Mouse (Mus musculus) CD4-positive, CD25-positive, alpha-beta regulatory T cell (primary cell): Measurements from ENCODE around the gene Ocrl. TPM values are rescaled to one million over a fixed set of nuclear protein-coding genes. Genes with fewer than 3 reads are reported as not detected.

Experiments used
- polyA plus RNA-seq: library from polyadenylated mRNA; unstranded; fragments of 100-300 nt; shearing (Covaris generic); gene quantifications from one replicate; pipeline ENCODE4 v1.2.1, GENCODE M21; 2017

Gene Ocrl
- polyA plus RNA-seq, result 9.4 TPM

DNA sequence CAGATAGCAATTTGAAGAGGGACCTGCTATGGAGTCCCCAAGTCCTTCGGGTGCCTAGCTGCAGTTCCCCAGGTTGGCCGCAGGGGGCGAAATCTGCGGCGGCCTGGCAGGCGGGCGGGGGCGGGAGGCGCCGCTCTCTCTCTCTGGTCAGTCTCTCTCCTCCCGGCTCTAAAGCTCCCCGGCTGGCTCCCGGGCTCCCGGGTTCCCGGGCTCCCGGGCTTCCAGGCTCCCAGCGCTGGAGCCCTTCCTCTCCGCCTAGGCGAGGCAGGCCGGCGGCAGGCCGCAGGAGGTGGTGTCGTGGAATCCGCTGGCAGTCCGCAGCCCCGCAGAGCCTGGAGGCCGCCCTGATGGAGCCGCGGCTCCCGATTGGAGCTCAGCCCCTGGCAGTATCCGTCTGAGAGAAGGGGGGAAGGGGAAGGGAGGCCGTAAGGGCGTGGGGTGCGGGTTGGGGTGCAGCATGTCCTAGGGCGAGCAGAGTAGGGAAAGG lies at the start of gene Ocrl:
Ocrl (plus strand) TSS at position 82 of the 487 bp plus-strand sequence.

DNA sequence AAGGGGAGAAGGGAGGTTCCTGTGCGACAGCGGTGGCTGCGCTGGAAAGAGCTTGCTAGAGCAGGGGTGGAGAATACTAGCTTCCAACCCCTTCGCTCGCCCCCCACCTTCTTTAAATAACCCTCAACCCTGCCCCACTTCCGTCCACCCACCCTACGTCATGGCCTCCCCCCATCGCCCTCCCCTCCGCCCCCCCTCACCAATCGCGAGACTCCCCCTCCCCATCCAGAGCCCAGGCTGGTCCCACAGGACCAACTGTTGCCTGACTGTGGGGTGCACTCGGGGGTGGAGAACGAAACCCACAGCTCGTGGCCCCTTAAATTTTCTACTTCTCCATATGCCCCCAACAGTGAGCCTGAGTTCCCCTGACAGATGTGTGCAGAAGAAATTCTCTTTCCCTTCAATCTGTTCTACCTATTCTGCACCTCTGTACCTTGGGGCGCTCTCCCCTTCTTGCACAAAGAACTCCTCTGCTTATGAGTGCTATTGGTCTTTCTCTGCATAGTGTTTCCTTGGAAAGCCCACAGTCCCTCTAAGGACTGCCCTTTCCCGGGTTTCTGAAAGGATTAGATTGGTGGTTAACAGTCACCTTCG lies 19.7 kb upstream of the Ocrl start, which contains the start of gene Smarca1:
Smarca1 (minus strand) TSS at position 544 of the 594 bp plus-strand sequence.

Other genes starting within 250 kb of the Ocrl start
- not detected for gene Smarca1, start 19.4 kb upstream of the Ocrl start, polyA plus RNA-seq
- gene Apln, start 122.5 kb downstream of the Ocrl start, polyA plus RNA-seq, result 0.28 TPM
- 0.23 TPM for gene Xpnpep2, start 196.3 kb downstream of the Ocrl start, polyA plus RNA-seq
- 417 TPM for gene Sash3, start 234.0 kb downstream of the Ocrl start, polyA plus RNA-seq